Mouse (Mus musculus): Measurements from ENCODE around the gene Gm21293. TPM values are rescaled to one million over a fixed set of nuclear protein-coding genes. Genes with fewer than 3 reads are reported as not detected.
"Not testable (repeated sequence)": the region's sequence is repeated elsewhere in the genome, so short reads cannot be mapped to it uniquely, and the experiment has no call there.

Gm21293 gene
- total RNA-seq (2014; rRNA removed) = not detected in 2 replicates
- not detected in 2 replicates for polyA plus RNA-seq (2015; fragmentation: Nextera tagmentation; extraction: Ambion mirVana)

- not testable (repeated sequence) for DNase-seq (ENCODE audit: low spot score); H3K4me1 ChIP-seq (ENCODE audit: insufficient read depth, low read length); H3K4me2 ChIP-seq (ENCODE audit: low read depth, low read length); H3K27me3 ChIP-seq (ENCODE audit: insufficient read depth, low read length); H3K36me3 ChIP-seq (ENCODE audit: insufficient read depth, low read length); H3K27ac ChIP-seq; ATAC-seq; H3K4me3 ChIP-seq (ENCODE audit: low read length); H3K9ac ChIP-seq (replicated peaks; ENCODE audit: low read length); H3K9me3 ChIP-seq (ENCODE audit: low read length)
- WGBS = no CpG with 5 or more reads among the region's 3 CpGs
Observed at GRCm38 (mm10) chr10:104142687-104143086, at the start of gene Gm21293. TSS of gene Gm21293 (plus strand) at chr10:104142987.

GRCm38 (mm10) chr10:104110044-104110443 is 32.7 kb upstream of the Gm21293 start:
- ATAC-seq (no peak), DNase-seq (ENCODE audit: low spot score) (no peak)
- Histone ChIP-seq H3K4me2 (ENCODE audit: low read depth, low read length) (no peak overlapping the region), H3K36me3 (ENCODE audit: insufficient read depth, low read length) (no peaks in the 10 kb centered on the region), H3K9me3 (ENCODE audit: low read length) (no peaks in the 10 kb centered on the region), H3K9ac (replicated peaks; ENCODE audit: low read length) (no peak overlapping the region), H3K27me3 (ENCODE audit: insufficient read depth, low read length) (no peaks in the 10 kb centered on the region), H3K27ac (no peak overlapping the region), H3K4me3 (ENCODE audit: low read length) (no peak overlapping the region), H3K4me1 (ENCODE audit: insufficient read depth, low read length) (no peaks in the 10 kb centered on the region)
- TF ChIP-seq CTCF (IDR thresholded peaks at IDR 0.05; ENCODE audit: low read depth) = no peak
- WGBS = 64% methylated on average over 3 of the region's 3 CpGs

GRCm38 (mm10) chr10:104118312-104118711 is 24.5 kb upstream of the Gm21293 start:
- 88% methylated on average over 2 of the region's 2 CpGs for WGBS
- H3K36me3 ChIP-seq (ENCODE audit: insufficient read depth, low read length) = no peaks in the 10 kb centered on the region
- H3K4me2 ChIP-seq (ENCODE audit: low read depth, low read length) = no peak overlapping the region
- TF ChIP-seq CTCF (IDR thresholded peaks at IDR 0.05; ENCODE audit: low read depth) = no peak
- DNase-seq (ENCODE audit: low spot score) (no peak), ATAC-seq (no peak)
- no peaks in the 10 kb centered on the region for H3K27me3 ChIP-seq (ENCODE audit: insufficient read depth, low read length)
- no peaks in the 10 kb centered on the region for H3K4me1 ChIP-seq (ENCODE audit: insufficient read depth, low read length)
- no peak overlapping the region for H3K9ac ChIP-seq (replicated peaks; ENCODE audit: low read length)
- H3K27ac ChIP-seq = no peak overlapping the region
- H3K4me3 ChIP-seq (ENCODE audit: low read length) = no peak overlapping the region
- no peaks in the 10 kb centered on the region for H3K9me3 ChIP-seq (ENCODE audit: low read length)

GRCm38 (mm10) chr10:104151197-104151596 is 8.4 kb downstream of the Gm21293 start, which contains the start of gene Gm6763:
TSS of gene Gm6763 (plus strand) at chr10:104151497.
- not testable (repeated sequence) for DNase-seq (ENCODE audit: low spot score); H3K4me1 ChIP-seq (ENCODE audit: insufficient read depth, low read length); H3K36me3 ChIP-seq (ENCODE audit: insufficient read depth, low read length); H3K27me3 ChIP-seq (ENCODE audit: insufficient read depth, low read length); ATAC-seq; H3K4me2 ChIP-seq (ENCODE audit: low read depth, low read length); H3K27ac ChIP-seq; H3K4me3 ChIP-seq (ENCODE audit: low read length); H3K9me3 ChIP-seq (ENCODE audit: low read length); H3K9ac ChIP-seq (replicated peaks; ENCODE audit: low read length)
- WGBS = no CpG with 5 or more reads among the region's 3 CpGs

GRCm38 (mm10) chr10:104159706-104160105 is 16.9 kb downstream of the Gm21293 start, which contains the start of gene Gm8764:
TSS of gene Gm8764 (plus strand) at chr10:104160006.
- not testable (repeated sequence) for H3K4me1 ChIP-seq (ENCODE audit: insufficient read depth, low read length); H3K4me2 ChIP-seq (ENCODE audit: low read depth, low read length); H3K9me3 ChIP-seq (ENCODE audit: low read length); H3K4me3 ChIP-seq (ENCODE audit: low read length); H3K9ac ChIP-seq (replicated peaks; ENCODE audit: low read length); H3K27me3 ChIP-seq (ENCODE audit: insufficient read depth, low read length); DNase-seq (ENCODE audit: low spot score); ATAC-seq; H3K27ac ChIP-seq; H3K36me3 ChIP-seq (ENCODE audit: insufficient read depth, low read length)
- WGBS = no CpG with 5 or more reads among the region's 3 CpGs

- H3K36me3 ChIP-seq (ENCODE audit: insufficient read depth, low read length); H3K27ac ChIP-seq; H3K27me3 ChIP-seq (ENCODE audit: insufficient read depth, low read length); H3K4me3 ChIP-seq (ENCODE audit: low read length); H3K4me2 ChIP-seq (ENCODE audit: low read depth, low read length); H3K9ac ChIP-seq (replicated peaks; ENCODE audit: low read length); DNase-seq (ENCODE audit: low spot score); ATAC-seq; H3K4me1 ChIP-seq (ENCODE audit: insufficient read depth, low read length); H3K9me3 ChIP-seq (ENCODE audit: low read length): not testable (repeated sequence)
- no CpG with 5 or more reads among the region's 3 CpGs for WGBS
Observed at GRCm38 (mm10) chr10:104168215-104168614, 25.4 kb downstream of the Gm21293 start, which contains the start of gene Gm21304. TSS of gene Gm21304 (plus strand) at chr10:104168515.

GRCm38 (mm10) chr10:104176724-104177123 is 33.9 kb downstream of the Gm21293 start, which contains the start of gene Gm21312:
TSS of gene Gm21312 (plus strand) at chr10:104177024.
- not testable (repeated sequence) for H3K27ac ChIP-seq; H3K27me3 ChIP-seq (ENCODE audit: insufficient read depth, low read length); H3K4me3 ChIP-seq (ENCODE audit: low read length); H3K36me3 ChIP-seq (ENCODE audit: insufficient read depth, low read length); H3K4me1 ChIP-seq (ENCODE audit: insufficient read depth, low read length); H3K4me2 ChIP-seq (ENCODE audit: low read depth, low read length); H3K9ac ChIP-seq (replicated peaks; ENCODE audit: low read length); DNase-seq (ENCODE audit: low spot score); H3K9me3 ChIP-seq (ENCODE audit: low read length); ATAC-seq
- no CpG with 5 or more reads among the region's 3 CpGs for WGBS

- not testable (repeated sequence) for H3K4me3 ChIP-seq (ENCODE audit: low read length); H3K27me3 ChIP-seq (ENCODE audit: insufficient read depth, low read length); H3K9me3 ChIP-seq (ENCODE audit: low read length); H3K4me2 ChIP-seq (ENCODE audit: low read depth, low read length); ATAC-seq; H3K4me1 ChIP-seq (ENCODE audit: insufficient read depth, low read length); H3K27ac ChIP-seq; H3K9ac ChIP-seq (replicated peaks; ENCODE audit: low read length); DNase-seq (ENCODE audit: low spot score); H3K36me3 ChIP-seq (ENCODE audit: insufficient read depth, low read length)
- no CpG with 5 or more reads among the region's 3 CpGs for WGBS
Observed at GRCm38 (mm10) chr10:104185233-104185632, 42.4 kb downstream of the Gm21293 start, which contains the start of gene Gm20765. TSS of gene Gm20765 (plus strand) at chr10:104185533.

GRCm38 (mm10) chr10:104193742-104194141 is 51.0 kb downstream of the Gm21293 start, which contains the start of gene Gm4340:
TSS of gene Gm4340 (plus strand) at chr10:104194042.
- not testable (repeated sequence) for H3K27me3 ChIP-seq (ENCODE audit: insufficient read depth, low read length); H3K4me1 ChIP-seq (ENCODE audit: insufficient read depth, low read length); H3K4me2 ChIP-seq (ENCODE audit: low read depth, low read length); H3K27ac ChIP-seq; H3K4me3 ChIP-seq (ENCODE audit: low read length); H3K9me3 ChIP-seq (ENCODE audit: low read length); H3K36me3 ChIP-seq (ENCODE audit: insufficient read depth, low read length); ATAC-seq; DNase-seq (ENCODE audit: low spot score); H3K9ac ChIP-seq (replicated peaks; ENCODE audit: low read length)
- WGBS = no CpG with 5 or more reads among the region's 3 CpGs

Data from hindbrain, postnatal 0 days (tissue).